Mouse (Mus musculus) testis, adult 2 months (tissue): ENCODE measurements at regions not wholly inside any gene's neighbourhood (a gene's known extent, or its start where the extent isn't known, plus 50 kb on each side); places are given as distances from the start of the nearest gene placed in this dataset.

Experiments used
- CTCF ChIP-seq: fragments of 200-500 bp; IDR thresholded peaks from 2 replicates; pipeline ENCODE4 v1.5.1; 2012; ENCODE audit warnings: low read depth, mild to moderate bottlenecking, inconsistent platforms, low read length, moderate library complexity; ENCODE audit not compliant: control insufficient read depth, insufficient read depth, insufficient replicate concordance
- POLR2A ChIP-seq: fragments of 200-500 bp; IDR thresholded peaks from 2 replicates; pipeline ENCODE4 v1.6.1; 2012; ENCODE audit warnings: low read depth, mild to moderate bottlenecking, inconsistent platforms, low read length, moderate library complexity; ENCODE audit not compliant: control insufficient read depth

DNA sequence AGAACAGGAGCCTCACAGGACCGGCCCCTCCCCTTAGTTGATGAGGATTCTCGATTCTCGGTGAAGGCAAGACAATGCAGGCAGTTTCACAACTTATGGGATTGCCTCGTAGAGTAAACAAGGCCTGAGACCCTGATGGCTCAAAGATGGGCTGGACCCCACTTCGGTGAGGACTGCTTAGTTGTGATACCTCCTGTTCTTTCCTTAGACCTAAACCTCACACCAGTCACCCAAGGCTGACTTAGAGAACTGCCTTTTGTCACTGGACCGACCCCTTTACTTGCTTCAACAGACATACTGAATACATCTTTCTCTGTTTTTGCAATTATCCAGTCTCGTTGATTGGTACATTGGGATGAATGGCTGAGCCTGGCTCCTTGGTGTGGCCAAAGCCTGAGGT, 192.1 kb downstream of the Cd83 start:
- TF ChIP-seq CTCF (no peak), POLR2A (no peak)
